8 mouse cellular contexts compared by ENCODE assay signal in genomic region chr7:34387784-34388444, GRCm38 (mm10). TPM values are rescaled to one million over a fixed set of nuclear protein-coding genes. Genes with fewer than 3 reads are reported as not detected.
A peak's percentile ranks its signal among the peaks of the same experiment; 100 is the strongest.
DNase-seq lines count a peak whose midpoint lies in the region; ATAC-seq and TF ChIP-seq lines count a peak whose summit lies in the region.

No protein-coding gene starts in this region.

- no peak overlapping the region for H3K27ac ChIP-seq in cortical plate, adult 2 months (ENCODE audit: insufficient read depth, low read length)
- no peak overlapping the region for H3K27ac ChIP-seq in hindbrain, embryonic 15.5 days (replicated peaks)
- no peak overlapping the region for H3K27ac ChIP-seq in midbrain, embryonic 11.5 days (ENCODE audit: low read depth, low read length)

- no peak for ATAC-seq in hindbrain, embryonic 15.5 days (ENCODE audit: low FRiP score, low read depth)
- ATAC-seq in midbrain, embryonic 11.5 days (ENCODE audit: low FRiP score) = no peak

- peak overlapping the region; percentile 87 for H3K4me2 ChIP-seq in hindbrain, embryonic 15.5 days
- H3K4me2 ChIP-seq in midbrain, embryonic 11.5 days = peak overlapping the region; percentile 81

- no peaks in the 10 kb centered on the region for H3K27me3 ChIP-seq in hindbrain, embryonic 15.5 days
- H3K27me3 ChIP-seq in midbrain, embryonic 11.5 days (ENCODE audit: control insufficient read depth, insufficient read depth, low read length) = no peaks in the 10 kb centered on the region

- H3K4me1 ChIP-seq in cortical plate, adult 2 months (ENCODE audit: control insufficient read depth, insufficient read depth, low read length) = peaks cover 7% of the 10 kb centered on the region; the same call in 1 of the 2 replicates
- peaks cover 47% of the 10 kb centered on the region for H3K4me1 ChIP-seq in hindbrain, embryonic 15.5 days (replicated peaks)
- H3K4me1 ChIP-seq in midbrain, embryonic 11.5 days (ENCODE audit: control insufficient read depth, insufficient read depth, low read length) = peaks cover 25% of the 10 kb centered on the region

- peak overlapping the region; percentile 85 for H3K4me3 ChIP-seq in cortical plate, adult 2 months (ENCODE audit: insufficient read depth, low read length)
- peak overlapping the region; percentile 84 for H3K4me3 ChIP-seq in hindbrain, embryonic 15.5 days
- H3K4me3 ChIP-seq in midbrain, embryonic 11.5 days (ENCODE audit: low read depth, low read length) = peak overlapping the region; percentile 94

- 3% methylated on average over 5 of the region's 5 CpGs for WGBS in hindbrain, embryonic 15.5 days
- 4% methylated on average over 5 of the region's 5 CpGs for WGBS in midbrain, embryonic 11.5 days

- DNase-seq in embryo, embryonic 11 days = peak; percentile 12
- no peak for DNase-seq in embryo, embryonic 10 days (ENCODE audit: low spot score)
- peak; percentile 31 for DNase-seq in 416B (ENCODE audit: low read depth)
- peak; percentile 84 for DNase-seq in midbrain, embryonic 11.5 days (ENCODE audit: low spot score, missing footprints)
- no peak for DNase-seq in cerebellum, postnatal 14 days
- DNase-seq in cerebellum, adult 11-12 months = no peak

- no peaks in the 10 kb centered on the region for H3K36me3 ChIP-seq in hindbrain, embryonic 15.5 days
- no peaks in the 10 kb centered on the region for H3K36me3 ChIP-seq in midbrain, embryonic 11.5 days (ENCODE audit: control insufficient read depth, insufficient read depth, low read length)

- TF ChIP-seq CTCF in cortical plate, adult 2 months (IDR thresholded peaks at IDR 0.05; ENCODE audit: extremely low read depth, insufficient read depth, low read length) = no peak

- TF ChIP-seq POLR2A in cortical plate, adult 2 months (IDR thresholded peaks at IDR 0.05; ENCODE audit: extremely low read depth, insufficient read depth, low read length) = no peak

- no peaks in the 10 kb centered on the region for H3K9me3 ChIP-seq in hindbrain, embryonic 15.5 days
- no peaks in the 10 kb centered on the region for H3K9me3 ChIP-seq in midbrain, embryonic 11.5 days (ENCODE audit: control insufficient read depth, low read length)

- H3K9ac ChIP-seq in hindbrain, embryonic 15.5 days = peak overlapping the region; percentile 92
- H3K9ac ChIP-seq in midbrain, embryonic 11.5 days (ENCODE audit: low read length) = peak overlapping the region; percentile 99

RNA-seq across cellular contexts. Expression of gene Lsm14a, which starts 5.2 kb away (rescaled TPM):
- 49.4 and 55.9 TPM in 2 replicates for polyA plus RNA-seq in cortical plate, adult 2 months (2012; rRNA removed)
- 57.0 and 58.5 TPM in 2 replicates for polyA plus RNA-seq in hindbrain, embryonic 15.5 days (2015; fragmentation: Nextera tagmentation; extraction: Ambion mirVana)
- 76.2 and 77.5 TPM in 2 replicates for polyA plus RNA-seq in midbrain, embryonic 11.5 days (2014; fragmentation: Nextera tagmentation; extraction: Ambion mirVana)

Comparison
In these comparisons a context has a peak if more than half of its experiments do, and no peak if none do; other contexts are left out.
1. DNase-seq: peak in embryo, embryonic 11 days (single experiment), 416B (single experiment) and midbrain, embryonic 11.5 days (single experiment); none in embryo, embryonic 10 days (single experiment), cerebellum, postnatal 14 days (0 of 2) and cerebellum, adult 11-12 months (single experiment).
2. Peak in every context shown above with its lines, with median percentiles within 50 percentile points of each other: H3K4me3 ChIP-seq.